Mouse (Mus musculus) CD4-positive helper T cell, adult 2 months (primary cell): ENCODE data around the gene Ppara.

Experiments
- DNase-seq: peaks from one replicate; pipeline ENCODE4 v3.0.0-alpha.2; 2012; ENCODE audit warnings: low read depth, missing footprints, low spot score

Gene Ppara

GRCm38 (mm10) chr15:85705013-85705528 is 29.7 kb upstream of the Ppara start:
- no peak for DNase-seq

GRCm38 (mm10) chr15:85705566-85706332 is 29.0 kb upstream of the Ppara start:
- no peak for DNase-seq

- DNase-seq, result no peak
These were observed 28.3 kb upstream of the Ppara start for GRCm38 (mm10) chr15:85706527-85706926.

GRCm38 (mm10) chr15:85707017-85707416 is 27.8 kb upstream of the Ppara start:
- no peak for DNase-seq

- no peak for DNase-seq
These were observed 27.2 kb upstream of the Ppara start for GRCm38 (mm10) chr15:85707458-85708030.

GRCm38 (mm10) chr15:85708217-85708616 is 26.6 kb upstream of the Ppara start:
- DNase-seq, result no peak

- DNase-seq, result no peak
These were observed 25.9 kb upstream of the Ppara start for GRCm38 (mm10) chr15:85708843-85709242.

GRCm38 (mm10) chr15:85709268-85709973 is 25.4 kb upstream of the Ppara start:
- DNase-seq, result peak; percentile 72

GRCm38 (mm10) chr15:85710179-85710578 is 24.6 kb upstream of the Ppara start:
- peak; percentile 76 for DNase-seq

GRCm38 (mm10) chr15:85710641-85711580 is 23.9 kb upstream of the Ppara start:
- DNase-seq, result no peak

GRCm38 (mm10) chr15:85712565-85713168 is 22.1 kb upstream of the Ppara start:
- DNase-seq, result peak; percentile 35

- DNase-seq, result no peak
These were observed 21.4 kb upstream of the Ppara start for GRCm38 (mm10) chr15:85713417-85713816.

GRCm38 (mm10) chr15:85715059-85715458 is 19.7 kb upstream of the Ppara start:
- DNase-seq, result no peak

GRCm38 (mm10) chr15:85716045-85716444 is 18.7 kb upstream of the Ppara start:
- peak; percentile 72 for DNase-seq

GRCm38 (mm10) chr15:85716591-85716990 is 18.2 kb upstream of the Ppara start:
- no peak for DNase-seq

GRCm38 (mm10) chr15:85717008-85717407 is 17.8 kb upstream of the Ppara start:
- DNase-seq, result no peak

- DNase-seq, result no peak
These were observed 17.0 kb upstream of the Ppara start for GRCm38 (mm10) chr15:85717800-85718199.

- DNase-seq, result no peak
These were observed 15.8 kb upstream of the Ppara start for GRCm38 (mm10) chr15:85719017-85719416.

- no peak for DNase-seq
These were observed 14.4 kb upstream of the Ppara start for GRCm38 (mm10) chr15:85720366-85720841.

GRCm38 (mm10) chr15:85724271-85725165 is 10.3 kb upstream of the Ppara start:
- no peak for DNase-seq
